ENCODE assay signal across 13 mouse cellular contexts in the genomic region with DNA sequence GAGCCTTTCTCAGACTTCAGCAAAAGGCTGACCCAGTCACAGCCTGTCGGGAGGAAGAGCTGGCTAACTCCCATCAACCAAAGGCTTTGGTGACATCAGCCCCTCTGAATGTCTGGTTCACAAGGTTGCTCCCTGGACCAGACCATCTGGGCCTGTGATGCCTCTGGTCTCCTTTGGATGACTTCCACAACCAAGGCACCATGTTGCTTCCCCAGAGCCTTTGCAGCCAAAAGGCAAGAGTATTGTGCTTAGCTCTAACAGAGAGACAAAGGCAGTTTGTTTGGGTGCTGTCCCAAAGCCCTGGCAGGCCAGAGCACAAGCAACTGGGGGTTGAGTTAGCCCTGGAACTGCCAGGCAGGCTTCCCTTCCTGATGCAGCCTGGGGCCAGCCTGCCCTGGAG. TPM values are rescaled to one million over a fixed set of nuclear protein-coding genes. Genes with fewer than 3 reads are reported as not detected.
DNase-seq lines count a peak whose midpoint lies in the region; ATAC-seq and TF ChIP-seq lines count a peak whose summit lies in the region.
"Had no signal": no experiment of that assay in that cellular context is flagged by ENCODE, and none has a peak within 500 bp of the region (broad histone marks: within the 10 kb centered on the region; RNA-seq: fewer than 3 reads in every experiment).

No protein-coding gene starts in this region.

- peaks cover 39% of the 10 kb centered on the region for H3K4me1 ChIP-seq in heart, embryonic 10.5 days
- H3K4me1 ChIP-seq in midbrain, postnatal 0 days (ENCODE audit: insufficient read depth, low read length) = no peaks in the 10 kb centered on the region
- no peaks in the 10 kb centered on the region for H3K4me1 ChIP-seq in midbrain, embryonic 11.5 days (ENCODE audit: control insufficient read depth, insufficient read depth, low read length)
- no peaks in the 10 kb centered on the region for H3K4me1 ChIP-seq in stomach, postnatal 0 days (replicated peaks; ENCODE audit: control insufficient read depth, insufficient read depth)
- peaks cover 20% of the 10 kb centered on the region for H3K4me1 ChIP-seq in embryonic facial prominence, embryonic 10.5 days
- H3K4me1 ChIP-seq in intestine, embryonic 15.5 days (replicated peaks) = no peaks in the 10 kb centered on the region
- H3K4me1 ChIP-seq: embryonic facial prominence, embryonic 13.5 days had no signal

- H3K9ac ChIP-seq in midbrain, postnatal 0 days (replicated peaks; ENCODE audit: low read length, poor library complexity, severe bottlenecking) = no peak overlapping the region
- H3K9ac ChIP-seq in midbrain, embryonic 11.5 days (ENCODE audit: low read length) = no peak overlapping the region
- H3K9ac ChIP-seq in stomach, postnatal 0 days (ENCODE audit: low read length) = no peak overlapping the region
- no peak overlapping the region for H3K9ac ChIP-seq in intestine, embryonic 15.5 days
- H3K9ac ChIP-seq: embryonic facial prominence, embryonic 13.5 days had no signal

- ATAC-seq in midbrain, postnatal 0 days (ENCODE audit: low FRiP score) = 0 out of 2 replicates have a peak, but pooled peaks have one; percentile 9
- no peak for ATAC-seq in midbrain, embryonic 11.5 days (ENCODE audit: low FRiP score)
- ATAC-seq in stomach, postnatal 0 days (ENCODE audit: low FRiP score, low TSS enrichment) = no peak
- ATAC-seq in intestine, embryonic 15.5 days = no peak
- ATAC-seq: intestine, embryonic 16.5 days had no signal

- no peak for TF ChIP-seq EP300 in stomach, postnatal 0 days (optimal IDR thresholded peaks at IDR 0.05)

- no peaks in the 10 kb centered on the region for H3K27me3 ChIP-seq in heart, embryonic 10.5 days (ENCODE audit: insufficient read depth, poor library complexity, severe bottlenecking)
- H3K27me3 ChIP-seq in midbrain, postnatal 0 days (ENCODE audit: insufficient read depth, low read length) = no peaks in the 10 kb centered on the region
- no peaks in the 10 kb centered on the region for H3K27me3 ChIP-seq in midbrain, embryonic 11.5 days (ENCODE audit: control insufficient read depth, insufficient read depth, low read length)
- no peaks in the 10 kb centered on the region for H3K27me3 ChIP-seq in stomach, postnatal 0 days (ENCODE audit: control insufficient read depth, insufficient read depth, low read length)
- H3K27me3 ChIP-seq in embryonic facial prominence, embryonic 10.5 days (replicated peaks; ENCODE audit: low read depth, poor library complexity, severe bottlenecking) = no peaks in the 10 kb centered on the region
- no peaks in the 10 kb centered on the region for H3K27me3 ChIP-seq in intestine, embryonic 15.5 days (replicated peaks)
- H3K27me3 ChIP-seq: embryonic facial prominence, embryonic 13.5 days had no signal

- TF ChIP-seq CTCF in midbrain, postnatal 0 days (IDR thresholded peaks at IDR 0.05) = no peak
- no peak for TF ChIP-seq CTCF in stomach, postnatal 0 days (IDR thresholded peaks at IDR 0.05; ENCODE audit: low read depth)

- no peaks in the 10 kb centered on the region for H3K9me3 ChIP-seq in heart, embryonic 10.5 days
- no peaks in the 10 kb centered on the region for H3K9me3 ChIP-seq in midbrain, postnatal 0 days (ENCODE audit: low read length)
- H3K9me3 ChIP-seq in midbrain, embryonic 11.5 days (ENCODE audit: control insufficient read depth, low read length) = no peaks in the 10 kb centered on the region
- H3K9me3 ChIP-seq in stomach, postnatal 0 days (ENCODE audit: control insufficient read depth, low read length) = no peaks in the 10 kb centered on the region
- no peaks in the 10 kb centered on the region for H3K9me3 ChIP-seq in embryonic facial prominence, embryonic 10.5 days
- no peaks in the 10 kb centered on the region for H3K9me3 ChIP-seq in intestine, embryonic 15.5 days
- H3K9me3 ChIP-seq: embryonic facial prominence, embryonic 13.5 days had no signal

- DNase-seq in heart, adult 18-20 months = peak; percentile 21 to 37
- DNase-seq in heart, embryonic 10.5 days (ENCODE audit: low spot score) = no peak
- DNase-seq in midbrain, postnatal 0 days (ENCODE audit: low spot score) = peak; percentile 82
- no peak for DNase-seq in midbrain, embryonic 11.5 days (ENCODE audit: low spot score, missing footprints)
- peak; percentile 15 for DNase-seq in fibroblast of lung, adult 2 months (ENCODE audit: low read depth)
- DNase-seq in stomach, postnatal 0 days (ENCODE audit: low spot score) = no peak
- DNase-seq in embryonic facial prominence, embryonic 10.5 days (ENCODE audit: low spot score) = no peak
- DNase-seq: retina, postnatal 1 day; thymus, adult 18-20 months had no signal

- no peak overlapping the region for H3K27ac ChIP-seq in heart, embryonic 10.5 days
- peak overlapping the region; percentile 33; the same call in 1 of the 2 replicates for H3K27ac ChIP-seq in midbrain, postnatal 0 days (ENCODE audit: low read depth, low read length)
- H3K27ac ChIP-seq in midbrain, embryonic 11.5 days (ENCODE audit: low read depth, low read length) = no peak overlapping the region
- H3K27ac ChIP-seq in stomach, postnatal 0 days (replicated peaks) = 0 out of 2 replicates have a peak overlapping the region, but pooled peaks have one; percentile 8
- no peak overlapping the region for H3K27ac ChIP-seq in embryonic facial prominence, embryonic 10.5 days (replicated peaks)
- H3K27ac ChIP-seq in intestine, embryonic 15.5 days = no peak overlapping the region
- H3K27ac ChIP-seq: embryonic facial prominence, embryonic 13.5 days had no signal

- H3K36me3 ChIP-seq in heart, embryonic 10.5 days = peaks cover 68% of the 10 kb centered on the region
- H3K36me3 ChIP-seq in midbrain, postnatal 0 days (ENCODE audit: insufficient read depth, low read length) = peaks cover 53% of the 10 kb centered on the region
- H3K36me3 ChIP-seq in midbrain, embryonic 11.5 days (ENCODE audit: control insufficient read depth, insufficient read depth, low read length) = peaks cover 26% of the 10 kb centered on the region
- H3K36me3 ChIP-seq in stomach, postnatal 0 days (ENCODE audit: control insufficient read depth, insufficient read depth, low read length) = peaks cover 25% of the 10 kb centered on the region
- peaks cover 75% of the 10 kb centered on the region for H3K36me3 ChIP-seq in embryonic facial prominence, embryonic 10.5 days (replicated peaks)
- peaks cover 43% of the 10 kb centered on the region for H3K36me3 ChIP-seq in intestine, embryonic 15.5 days

- 82% methylated on average over 1 of the region's 1 CpGs for WGBS in heart, embryonic 10.5 days
- WGBS in midbrain, postnatal 0 days = 67% methylated on average over 1 of the region's 1 CpGs
- WGBS in midbrain, embryonic 11.5 days = 92% methylated on average over 1 of the region's 1 CpGs
- 56% methylated on average over 1 of the region's 1 CpGs for WGBS in stomach, postnatal 0 days
- 83% methylated on average over 1 of the region's 1 CpGs for WGBS in embryonic facial prominence, embryonic 10.5 days
- WGBS in intestine, embryonic 15.5 days = 82% methylated on average over 1 of the region's 1 CpGs

- H3K4me3 ChIP-seq in heart, embryonic 10.5 days = no peak overlapping the region
- no peak overlapping the region for H3K4me3 ChIP-seq in midbrain, postnatal 0 days (ENCODE audit: low read depth, low read length)
- H3K4me3 ChIP-seq in midbrain, embryonic 11.5 days (ENCODE audit: low read depth, low read length) = no peak overlapping the region
- no peak overlapping the region for H3K4me3 ChIP-seq in stomach, postnatal 0 days (ENCODE audit: low read depth, low read length)
- H3K4me3 ChIP-seq in embryonic facial prominence, embryonic 10.5 days = no peak overlapping the region
- no peak overlapping the region for H3K4me3 ChIP-seq in intestine, embryonic 15.5 days (replicated peaks)
- H3K4me3 ChIP-seq: embryonic facial prominence, embryonic 13.5 days; myocyte had no signal

- H3K4me2 ChIP-seq in midbrain, postnatal 0 days (ENCODE audit: low read depth, low read length, poor library complexity, severe bottlenecking) = no peak overlapping the region
- no peak overlapping the region for H3K4me2 ChIP-seq in midbrain, embryonic 11.5 days
- no peak overlapping the region for H3K4me2 ChIP-seq in stomach, postnatal 0 days (replicated peaks; ENCODE audit: low read depth)
- no peak overlapping the region for H3K4me2 ChIP-seq in intestine, embryonic 15.5 days (replicated peaks)
- H3K4me2 ChIP-seq: embryonic facial prominence, embryonic 13.5 days had no signal

RNA-seq across cellular contexts. Expression of a gene that starts 40.4 kb away (rescaled TPM):
- total RNA-seq in heart, adult 18-20 months (2021) = 1 to 10 TPM; 4.3 to 4.4 TPM
- polyA plus RNA-seq in heart, embryonic 10.5 days (2016; fragmentation: Nextera tagmentation; extraction: Ambion mirVana) = 3.4 and 4.8 TPM in 2 replicates
- total RNA-seq in midbrain, postnatal 0 days (2014; rRNA removed) = 14.8 and 18.1 TPM in 2 replicates
- polyA plus RNA-seq in midbrain, postnatal 0 days (2015; fragmentation: Nextera tagmentation; extraction: Ambion mirVana) = 4.3 and 5.8 TPM in 2 replicates
- polyA plus RNA-seq in midbrain, embryonic 11.5 days (2014; fragmentation: Nextera tagmentation; extraction: Ambion mirVana) = 1.8 and 3.3 TPM in 2 replicates
- 3.8 and 4.0 TPM in 2 replicates for polyA plus RNA-seq in stomach, postnatal 0 days (2015; fragmentation: Nextera tagmentation; extraction: Ambion mirVana)
- polyA plus RNA-seq in embryonic facial prominence, embryonic 10.5 days (2016; fragmentation: Nextera tagmentation; extraction: Ambion mirVana) = 4.2 and 4.3 TPM in 2 replicates
- 2.9 and 3.2 TPM in 2 replicates for polyA plus RNA-seq in intestine, embryonic 15.5 days (2015; fragmentation: Nextera tagmentation; extraction: Ambion mirVana)

Comparison
In these comparisons a context has a peak if more than half of its experiments do, and no peak if none do; other contexts are left out.
1. DNase-seq: peak in heart, adult 18-20 months (2 of 2), midbrain, postnatal 0 days (single experiment) and fibroblast of lung, adult 2 months (single experiment); none in heart, embryonic 10.5 days (single experiment), midbrain, embryonic 11.5 days (single experiment), stomach, postnatal 0 days (single experiment) and embryonic facial prominence, embryonic 10.5 days (single experiment).
2. H3K27ac ChIP-seq: peak in midbrain, postnatal 0 days (single experiment) and stomach, postnatal 0 days (single experiment); none in heart, embryonic 10.5 days (single experiment), midbrain, embryonic 11.5 days (single experiment), embryonic facial prominence, embryonic 10.5 days (single experiment) and intestine, embryonic 15.5 days (single experiment).